In genomic region chr4:106530113-106530482, GRCm38 (mm10) we compare ENCODE assay signal across 9 mouse cellular contexts. TPM values are rescaled to one million over a fixed set of nuclear protein-coding genes. Genes with fewer than 3 reads are reported as not detected.
DNase-seq lines count a peak whose midpoint lies in the region; ATAC-seq lines count a peak whose summit lies in the region.
"Had no signal": no experiment of that assay in that cellular context is flagged by ENCODE, and none has a peak within 500 bp of the region (broad histone marks: within the 10 kb centered on the region; RNA-seq: fewer than 3 reads in every experiment).

No protein-coding gene starts in this region.

- no peaks in the 10 kb centered on the region for H3K27me3 ChIP-seq in limb, embryonic 11.5 days (ENCODE audit: control insufficient read depth, insufficient read depth, low read length)
- no peaks in the 10 kb centered on the region for H3K27me3 ChIP-seq in limb, embryonic 10.5 days (ENCODE audit: low read depth, poor library complexity, severe bottlenecking)
- H3K27me3 ChIP-seq in forebrain, embryonic 15.5 days: no peaks in the 10 kb centered on the region
- H3K27me3 ChIP-seq in neural tube, embryonic 14.5 days (ENCODE audit: control insufficient read depth, insufficient read depth, low read length): no peaks in the 10 kb centered on the region

- H3K9ac ChIP-seq in limb, embryonic 11.5 days (ENCODE audit: low read length): no peak overlapping the region
- H3K9ac ChIP-seq in forebrain, embryonic 15.5 days (replicated peaks): no peak overlapping the region
- H3K9ac ChIP-seq in neural tube, embryonic 14.5 days (replicated peaks; ENCODE audit: low read depth, low read length): no peak overlapping the region

- H3K9me3 ChIP-seq in limb, embryonic 11.5 days (ENCODE audit: control insufficient read depth, low read length): no peaks in the 10 kb centered on the region
- H3K9me3 ChIP-seq in limb, embryonic 10.5 days (replicated peaks): no peaks in the 10 kb centered on the region
- H3K9me3 ChIP-seq in forebrain, embryonic 15.5 days: no peaks in the 10 kb centered on the region
- H3K9me3 ChIP-seq in neural tube, embryonic 14.5 days (ENCODE audit: control insufficient read depth, low read length): no peaks in the 10 kb centered on the region

- H3K4me3 ChIP-seq in limb, embryonic 11.5 days (ENCODE audit: low read depth, low read length): no peak overlapping the region
- H3K4me3 ChIP-seq in limb, embryonic 10.5 days: no peak overlapping the region
- H3K4me3 ChIP-seq in forebrain, embryonic 15.5 days: no peak overlapping the region
- H3K4me3 ChIP-seq in neural tube, embryonic 14.5 days (ENCODE audit: low read depth, low read length): no peak overlapping the region
- H3K4me3 ChIP-seq: left cerebral cortex, adult 2 months had no signal

- ATAC-seq in limb, embryonic 11.5 days (ENCODE audit: insufficient number of reproducible peaks, low FRiP score, low TSS enrichment, low read depth): peak; percentile 35; the same call in 1 of the 2 replicates
- peak; percentile 69 for ATAC-seq in forebrain, embryonic 15.5 days (replicated peaks)
- ATAC-seq in inflammation-experienced regulatory T-cells, adult 6 months: peak; percentile 14
- ATAC-seq in neural tube, embryonic 14.5 days (ENCODE audit: low read depth): peak; percentile 33; the same call in 1 of the 2 replicates

- no peaks in the 10 kb centered on the region for H3K36me3 ChIP-seq in limb, embryonic 11.5 days (ENCODE audit: control insufficient read depth, insufficient read depth, low read length)
- no peaks in the 10 kb centered on the region for H3K36me3 ChIP-seq in limb, embryonic 10.5 days
- no peaks in the 10 kb centered on the region for H3K36me3 ChIP-seq in forebrain, embryonic 15.5 days
- H3K36me3 ChIP-seq in neural tube, embryonic 14.5 days (ENCODE audit: control insufficient read depth, insufficient read depth, low read length): no peaks in the 10 kb centered on the region

- no peak overlapping the region for H3K4me2 ChIP-seq in limb, embryonic 11.5 days (ENCODE audit: low read depth, severe bottlenecking)
- no peak overlapping the region for H3K4me2 ChIP-seq in forebrain, embryonic 15.5 days (replicated peaks)
- no peak overlapping the region for H3K4me2 ChIP-seq in neural tube, embryonic 14.5 days (ENCODE audit: low read depth, low read length)

- DNase-seq in limb, embryonic 11.5 days (ENCODE audit: low spot score): no peak
- no peak for DNase-seq in limb, embryonic 10.5 days (ENCODE audit: low spot score)
- no peak for DNase-seq in gastrocnemius, adult 18-20 months (ENCODE audit: low spot score)
- DNase-seq in embryo, embryonic 10.5 days (ENCODE audit: low spot score): no peak

- H3K27ac ChIP-seq in limb, embryonic 11.5 days (replicated peaks; ENCODE audit: low read depth, low read length): no peak overlapping the region
- no peak overlapping the region for H3K27ac ChIP-seq in limb, embryonic 10.5 days
- no peak overlapping the region for H3K27ac ChIP-seq in forebrain, embryonic 15.5 days (replicated peaks)
- H3K27ac ChIP-seq in neural tube, embryonic 14.5 days (ENCODE audit: low read depth, low read length): no peak overlapping the region
- H3K27ac ChIP-seq: left cerebral cortex, adult 2 months had no signal

- no peaks in the 10 kb centered on the region for H3K4me1 ChIP-seq in limb, embryonic 11.5 days (ENCODE audit: control insufficient read depth, insufficient read depth, low read length)
- peaks cover 7% of the 10 kb centered on the region for H3K4me1 ChIP-seq in limb, embryonic 10.5 days
- H3K4me1 ChIP-seq in forebrain, embryonic 15.5 days: peaks cover 4% of the 10 kb centered on the region; the same call in 1 of the 2 replicates
- H3K4me1 ChIP-seq in neural tube, embryonic 14.5 days (ENCODE audit: control insufficient read depth, insufficient read depth, low read length): no peaks in the 10 kb centered on the region

- WGBS in limb, embryonic 11.5 days: 66% methylated on average over 9 of the region's 9 CpGs
- WGBS in limb, embryonic 10.5 days: 70% methylated on average over 9 of the region's 9 CpGs
- 63% methylated on average over 9 of the region's 9 CpGs for WGBS in forebrain, embryonic 15.5 days
- 71% methylated on average over 9 of the region's 9 CpGs for WGBS in neural tube, embryonic 14.5 days

RNA-seq across cellular contexts. Expression of gene Dhcr24, which starts 30.7 kb away (rescaled TPM):
- polyA plus RNA-seq in limb, embryonic 11.5 days (2014; fragmentation: Nextera tagmentation; extraction: Ambion mirVana): 23.6 and 25.9 TPM in 2 replicates
- 9.8 and 10.1 TPM in 2 replicates for polyA plus RNA-seq in limb, embryonic 10.5 days (2016; fragmentation: Nextera tagmentation; extraction: Ambion mirVana)
- 4.0 and 4.5 TPM in 2 replicates for polyA plus RNA-seq in forebrain, embryonic 15.5 days (2015; fragmentation: Nextera tagmentation; extraction: Ambion mirVana)
- polyA plus RNA-seq in inflammation-experienced regulatory T-cells, adult 6 months (2017; shearing (Covaris generic)): 1 to 10 TPM; 2.3 to 6.0 (median 4.0) TPM
- polyA plus RNA-seq in neural tube, embryonic 14.5 days (2014; fragmentation: Nextera tagmentation; extraction: Ambion mirVana): 24.0 and 24.3 TPM in 2 replicates
- 1 to 10 TPM; 3.3 to 3.4 TPM for total RNA-seq in gastrocnemius, adult 18-20 months (2021)

RNA-seq across cellular contexts. Expression of gene Bsnd, which starts 38.0 kb away (rescaled TPM):
- not detected in 2 replicates for polyA plus RNA-seq in limb, embryonic 11.5 days (2014; fragmentation: Nextera tagmentation; extraction: Ambion mirVana)
- polyA plus RNA-seq in limb, embryonic 10.5 days (2016; fragmentation: Nextera tagmentation; extraction: Ambion mirVana): not detected in 2 replicates
- not detected in 2 replicates for polyA plus RNA-seq in forebrain, embryonic 15.5 days (2015; fragmentation: Nextera tagmentation; extraction: Ambion mirVana)
- not detected for polyA plus RNA-seq in inflammation-experienced regulatory T-cells, adult 6 months (2017; shearing (Covaris generic))
- not detected in 2 replicates for polyA plus RNA-seq in neural tube, embryonic 14.5 days (2014; fragmentation: Nextera tagmentation; extraction: Ambion mirVana)
- not detected for total RNA-seq in gastrocnemius, adult 18-20 months (2021)
- total RNA-seq: heart, adult 8-10 months; left cerebral cortex, adult 2 months had no signal

Comparison
In these comparisons a context has a peak if more than half of its experiments do, and no peak if none do; other contexts are left out.
1. ATAC-seq: peak in every context shown above with its lines; median percentile 69 in forebrain, embryonic 15.5 days; 35 in limb, embryonic 11.5 days; 33 in neural tube, embryonic 14.5 days; 14 in inflammation-experienced regulatory T-cells, adult 6 months.